Mouse (Mus musculus) neural tube, embryonic 12.5 days (tissue): ENCODE results near the gene Rfk. TPM values are rescaled to one million over a fixed set of nuclear protein-coding genes. Genes with fewer than 3 reads are reported as not detected.

ENCODE experiments used
- ATAC-seq: fragments of 200-750 bp; cut with Nextera tagmentation; 2 replicates; pipeline ENCODE4 v1.8.0; 2017; ENCODE audit warnings: low read depth, mild to moderate bottlenecking, moderate TSS enrichment, moderate library complexity; ENCODE audit not compliant: low FRiP score
- H3K27ac ChIP-seq: fragments of 300-500 bp; sonication (generic); 2 replicates; pipeline ENCODE4 v1.5.1; 2016
- H3K27me3 ChIP-seq: fragments of 300-500 bp; sonication (generic); replicated peaks from 2 replicates; pipeline ENCODE4 v1.6.1; 2016; ENCODE audit warnings: mild to moderate bottlenecking
- H3K36me3 ChIP-seq: fragments of 300-500 bp; sonication (generic); 2 replicates; pipeline ENCODE4 v1.6.1; 2016; ENCODE audit warnings: mild to moderate bottlenecking
- H3K4me1 ChIP-seq: fragments of 300-500 bp; sonication (generic); 2 replicates; pipeline ENCODE4 v1.6.1; 2016
- H3K4me2 ChIP-seq: fragments of 300-500 bp; sonication (generic); replicated peaks from 2 replicates; pipeline ENCODE4 v1.6.1; 2016; ENCODE audit warnings: mild to moderate bottlenecking
- H3K4me3 ChIP-seq: fragments of 300-500 bp; sonication (generic); 2 replicates; pipeline ENCODE4 v1.5.1; 2016
- H3K9ac ChIP-seq: fragments of 300-500 bp; sonication (generic); 2 replicates; pipeline ENCODE4 v1.6.1; 2016; ENCODE audit warnings: mild to moderate bottlenecking
- H3K9me3 ChIP-seq: fragments of 300-500 bp; sonication (generic); 2 replicates; pipeline ENCODE4 v1.6.1; 2016; ENCODE audit warnings: mild to moderate bottlenecking
- WGBS: fragments of 180-500 bp; shearing (Covaris S2); methylation state at CpG from one replicate; pipeline ENCODE4 v1.1.7; 2016; 5-methylcytosine and 5-hydroxymethylcytosine counted together
- polyA plus RNA-seq: library from polyadenylated mRNA; unstranded; fragments of >200 nt; fragmentation: Nextera tagmentation; extraction: Ambion mirVana; gene quantifications from 2 replicates; pipeline ENCODE4 v1.2.1, GENCODE M21; 2016

Gene Rfk
- polyA plus RNA-seq, result 94.8 and 94.9 TPM in 2 replicates

- peak within 1 kb of the TSS; percentile 86 for H3K4me3 ChIP-seq
- peak within 1 kb of the TSS; percentile 77 for H3K9ac ChIP-seq
- ATAC-seq, result peak; percentile 98
- H3K27ac ChIP-seq, result no peak within 1 kb of the TSS
- H3K9me3 ChIP-seq, result no peaks in the 10 kb centered on the region
- under 1% methylated on average over 83 of the region's 83 CpGs for WGBS
- peak within 1 kb of the TSS; percentile 66 for H3K4me2 ChIP-seq
- peaks cover 9% of the 10 kb centered on the region for H3K4me1 ChIP-seq
- peaks cover 8% of the 10 kb centered on the region for H3K36me3 ChIP-seq
- no peaks in the 10 kb centered on the region for H3K27me3 ChIP-seq
Measured at GRCm38 (mm10) chr19:17393841-17394591, at the start of gene Rfk. TSS of gene Rfk (plus strand) at chr19:17394043.

- Histone ChIP-seq H3K4me3 (no peak overlapping the region), H3K36me3 (no peaks in the 10 kb centered on the region), H3K4me1 (no peaks in the 10 kb centered on the region), H3K27ac (no peak overlapping the region), H3K9ac (no peak overlapping the region), H3K4me2 (no peak overlapping the region), H3K9me3 (no peaks in the 10 kb centered on the region), H3K27me3 (no peaks in the 10 kb centered on the region)
- WGBS, result 94% methylated on average over 7 of the region's 7 CpGs
- ATAC-seq, result no peak
Measured at GRCm38 (mm10) chr19:17344881-17345280, 49.0 kb upstream of the Rfk start.

- WGBS, result 96% methylated on average over 3 of the region's 3 CpGs
- Histone ChIP-seq H3K4me3 (no peak overlapping the region), H3K9me3 (no peaks in the 10 kb centered on the region), H3K27ac (no peak overlapping the region), H3K4me2 (no peak overlapping the region), H3K36me3 (no peaks in the 10 kb centered on the region), H3K4me1 (no peaks in the 10 kb centered on the region), H3K9ac (no peak overlapping the region), H3K27me3 (no peaks in the 10 kb centered on the region)
- ATAC-seq, result no peak
Measured at GRCm38 (mm10) chr19:17346716-17347474, 46.9 kb upstream of the Rfk start.

- 95% methylated on average over 2 of the region's 2 CpGs for WGBS
- no peak for ATAC-seq
Measured at GRCm38 (mm10) chr19:17347852-17348251, 46.0 kb upstream of the Rfk start.

GRCm38 (mm10) chr19:17353727-17354126, 40.1 kb upstream of the Rfk start:
- 76% methylated on average over 8 of the region's 8 CpGs for WGBS
- no peak for ATAC-seq
- Histone ChIP-seq H3K36me3 (no peaks in the 10 kb centered on the region), H3K4me3 (no peak overlapping the region), H3K9me3 (no peaks in the 10 kb centered on the region), H3K4me1 (peaks cover 7% of the 10 kb centered on the region; the same call in 1 of the 2 replicates), H3K4me2 (no peak overlapping the region), H3K9ac (no peak overlapping the region), H3K27me3 (peaks cover 16% of the 10 kb centered on the region; the same call in 1 of the 2 replicates), H3K27ac (no peak overlapping the region)

More at GRCm38 (mm10) chr19:17347852-17348251, 46.0 kb upstream of the Rfk start:
- H3K36me3 ChIP-seq, result no peaks in the 10 kb centered on the region
- no peak overlapping the region for H3K27ac ChIP-seq
- no peaks in the 10 kb centered on the region for H3K4me1 ChIP-seq
- H3K27me3 ChIP-seq, result no peaks in the 10 kb centered on the region
- no peaks in the 10 kb centered on the region for H3K9me3 ChIP-seq
- H3K9ac ChIP-seq, result no peak overlapping the region
- H3K4me3 ChIP-seq, result no peak overlapping the region
- H3K4me2 ChIP-seq, result no peak overlapping the region

GRCm38 (mm10) chr19:17354362-17354761, 39.5 kb upstream of the Rfk start:
- peaks cover 7% of the 10 kb centered on the region; the same call in 1 of the 2 replicates for H3K4me1 ChIP-seq
- no peak overlapping the region for H3K4me2 ChIP-seq
- no peaks in the 10 kb centered on the region for H3K9me3 ChIP-seq
- no peak overlapping the region for H3K27ac ChIP-seq
- WGBS, result 81% methylated on average over 4 of the region's 4 CpGs
- H3K9ac ChIP-seq, result no peak overlapping the region
- no peak overlapping the region for H3K4me3 ChIP-seq
- no peaks in the 10 kb centered on the region for H3K36me3 ChIP-seq
- H3K27me3 ChIP-seq, result peaks cover 16% of the 10 kb centered on the region; the same call in 1 of the 2 replicates
- ATAC-seq, result no peak

- Histone ChIP-seq H3K4me3 (no peak overlapping the region), H3K9me3 (no peaks in the 10 kb centered on the region), H3K4me1 (peaks cover 7% of the 10 kb centered on the region; the same call in 1 of the 2 replicates), H3K4me2 (no peak overlapping the region), H3K27ac (no peak overlapping the region), H3K9ac (no peak overlapping the region), H3K27me3 (peaks cover 16% of the 10 kb centered on the region; the same call in 1 of the 2 replicates), H3K36me3 (no peaks in the 10 kb centered on the region)
- no peak for ATAC-seq
- WGBS, result 75% methylated on average over 4 of the region's 4 CpGs
Measured at GRCm38 (mm10) chr19:17354797-17355196, 39.0 kb upstream of the Rfk start.

- no peak for ATAC-seq
- 47% methylated on average over 4 of the region's 4 CpGs for WGBS
- Histone ChIP-seq H3K4me3 (no peak overlapping the region), H3K27ac (no peak overlapping the region), H3K4me1 (peaks cover 7% of the 10 kb centered on the region; the same call in 1 of the 2 replicates), H3K9ac (no peak overlapping the region), H3K36me3 (no peaks in the 10 kb centered on the region), H3K4me2 (peak overlapping the region; percentile 73; the same call in 1 of the 2 replicates), H3K27me3 (peaks cover 16% of the 10 kb centered on the region; the same call in 1 of the 2 replicates), H3K9me3 (no peaks in the 10 kb centered on the region)
Measured at GRCm38 (mm10) chr19:17355361-17355760, 38.5 kb upstream of the Rfk start.

- Histone ChIP-seq H3K4me3 (peak overlapping the region; percentile 36), H3K9ac (peak overlapping the region; percentile 36; the same call in 1 of the 2 replicates), H3K4me1 (peaks cover 7% of the 10 kb centered on the region; the same call in 1 of the 2 replicates), H3K36me3 (no peaks in the 10 kb centered on the region), H3K9me3 (no peaks in the 10 kb centered on the region), H3K27ac (no peak overlapping the region), H3K4me2 (peak overlapping the region; percentile 73), H3K27me3 (peaks cover 16% of the 10 kb centered on the region; the same call in 1 of the 2 replicates)
- ATAC-seq, result peak; percentile 80
- WGBS, result 2% methylated on average over 50 of the region's 50 CpGs
Measured at GRCm38 (mm10) chr19:17355950-17356867, 37.6 kb upstream of the Rfk start.

GRCm38 (mm10) chr19:17356932-17357331, 36.9 kb upstream of the Rfk start:
- Histone ChIP-seq H3K36me3 (no peaks in the 10 kb centered on the region), H3K4me3 (no peak overlapping the region), H3K9ac (no peak overlapping the region), H3K4me1 (peaks cover 7% of the 10 kb centered on the region; the same call in 1 of the 2 replicates), H3K9me3 (no peaks in the 10 kb centered on the region), H3K4me2 (peak overlapping the region; percentile 73; the same call in 1 of the 2 replicates), H3K27me3 (peaks cover 16% of the 10 kb centered on the region; the same call in 1 of the 2 replicates), H3K27ac (no peak overlapping the region)
- 71% methylated on average over 6 of the region's 6 CpGs for WGBS
- no peak for ATAC-seq

GRCm38 (mm10) chr19:17357391-17357790, 36.5 kb upstream of the Rfk start:
- no peak for ATAC-seq
- Histone ChIP-seq H3K9ac (no peak overlapping the region), H3K4me3 (no peak overlapping the region), H3K4me2 (no peak overlapping the region), H3K4me1 (peaks cover 7% of the 10 kb centered on the region; the same call in 1 of the 2 replicates), H3K27me3 (peaks cover 16% of the 10 kb centered on the region; the same call in 1 of the 2 replicates), H3K9me3 (no peaks in the 10 kb centered on the region), H3K36me3 (no peaks in the 10 kb centered on the region), H3K27ac (no peak overlapping the region)
- 52% methylated on average over 3 of the region's 3 CpGs for WGBS
